Mouse (Mus musculus): Measurements from ENCODE around the gene Sema6d.
A peak's percentile ranks its signal among the peaks of the same experiment; 100 is the strongest.

Sema6d gene

DNA sequence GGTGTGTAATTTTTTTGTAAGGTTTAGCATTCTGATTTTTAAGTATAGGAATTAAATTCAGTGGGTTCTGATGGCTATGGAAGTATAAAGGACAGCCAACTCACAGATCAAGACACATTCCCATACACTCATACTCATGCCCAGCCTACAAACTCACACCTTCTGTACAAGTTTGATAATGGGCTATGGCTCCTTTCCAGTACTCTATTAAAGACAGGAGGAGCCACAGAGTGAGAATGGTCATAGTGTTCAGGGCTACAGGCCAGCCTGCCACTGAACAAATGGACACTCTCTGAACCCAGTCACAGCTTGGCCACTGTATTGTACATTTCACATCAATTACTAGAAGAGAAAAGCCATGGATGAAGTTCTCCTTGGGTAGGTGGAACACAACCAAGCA lies 583.3 kb downstream of the Sema6d start:
- no peak for DNase-seq

DNA sequence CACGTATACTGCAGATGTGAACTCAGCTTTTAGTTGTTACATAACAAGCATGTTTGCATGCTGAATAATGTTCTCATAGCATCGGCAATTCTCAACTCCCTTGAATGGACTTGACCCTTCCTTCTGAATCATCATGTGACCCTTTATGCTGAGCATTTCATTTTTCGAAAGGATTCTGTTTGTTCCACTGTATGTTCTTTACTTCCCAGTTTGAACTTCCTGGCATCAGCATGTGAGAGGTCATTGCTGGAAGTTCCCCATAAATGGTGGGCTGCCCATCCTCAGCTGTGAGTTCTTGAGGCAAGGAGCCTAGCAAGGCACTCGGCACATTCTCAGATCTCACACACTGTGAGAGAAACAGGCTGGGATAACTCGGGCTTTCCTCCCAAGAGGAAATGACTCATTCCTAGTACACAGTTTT lies 594.7 kb downstream of the Sema6d start:
- no peak for DNase-seq

GRCm38 (mm10) chr2:124690372-124690771 lies 600.6 kb downstream of the Sema6d start:
- no peak for DNase-seq

GRCm38 (mm10) chr2:124702621-124703020 lies 612.9 kb downstream of the Sema6d start:
- peak; percentile 40 for DNase-seq

GRCm38 (mm10) chr2:124704922-124705321 lies 615.2 kb downstream of the Sema6d start:
- no peak for DNase-seq

GRCm38 (mm10) chr2:124705806-124706205 lies 616.0 kb downstream of the Sema6d start:
- DNase-seq = no peak

- DNase-seq = no peak
Measured at GRCm38 (mm10) chr2:124706896-124707295, 617.1 kb downstream of the Sema6d start.
